Mouse (Mus musculus): ENCODE measurements around the gene Sphk1. TPM values are rescaled to one million over a fixed set of nuclear protein-coding genes. Genes with fewer than 3 reads are reported as not detected.

Gene Sphk1
- total RNA-seq, 2 experiments from 2014 or later = 4.8 to 6.7 TPM

- intact Hi-C loops (cut with DNase I) = no loop called here
Observed at GRCm38 (mm10) chr11:116505573-116505972, 25.2 kb upstream of the Sphk1 start.

GRCm38 (mm10) chr11:116506151-116506875 is 24.4 kb upstream of the Sphk1 start:
- DNase-seq = no peak
- intact Hi-C loops (cut with DNase I) = no loop called here

More at GRCm38 (mm10) chr11:116505573-116505972, 25.2 kb upstream of the Sphk1 start:
- no peak for DNase-seq

GRCm38 (mm10) chr11:116508689-116509088 is 22.0 kb upstream of the Sphk1 start:
- intact Hi-C loops (cut with DNase I) = no loop called here
- DNase-seq = no peak

- intact Hi-C loops (cut with DNase I) = no loop called here
Observed at GRCm38 (mm10) chr11:116511301-116511868, 19.3 kb upstream of the Sphk1 start.

GRCm38 (mm10) chr11:116512154-116512553 is 18.6 kb upstream of the Sphk1 start:
- DNase-seq = no peak
- intact Hi-C loops (cut with DNase I) = no loop called here

More at GRCm38 (mm10) chr11:116511301-116511868, 19.3 kb upstream of the Sphk1 start:
- no peak for DNase-seq

- no peak for DNase-seq
- intact Hi-C loops (cut with DNase I) = no loop called here
Observed at GRCm38 (mm10) chr11:116512987-116513386, 17.7 kb upstream of the Sphk1 start.

GRCm38 (mm10) chr11:116513531-116514038 is 17.1 kb upstream of the Sphk1 start:
- DNase-seq = no peak
- intact Hi-C loops (cut with DNase I) = no loop called here

GRCm38 (mm10) chr11:116515330-116516020 is 15.2 kb upstream of the Sphk1 start:
- intact Hi-C loops (cut with DNase I) = no loop called here
- peak; percentile 64 for DNase-seq

- intact Hi-C loops (cut with DNase I) = no loop called here
- no peak for DNase-seq
Observed at GRCm38 (mm10) chr11:116518482-116518881, 12.2 kb upstream of the Sphk1 start.

GRCm38 (mm10) chr11:116521143-116521542 is 9.6 kb upstream of the Sphk1 start:
- intact Hi-C loops (cut with DNase I) = no loop called here
- no peak for DNase-seq

GRCm38 (mm10) chr11:116522046-116522445 is 8.7 kb upstream of the Sphk1 start:
- DNase-seq = no peak
- intact Hi-C loops (cut with DNase I) = no loop called here

GRCm38 (mm10) chr11:116522886-116523698 is 7.6 kb upstream of the Sphk1 start:
- intact Hi-C loops (cut with DNase I) = no loop called here
- DNase-seq = no peak

- intact Hi-C loops (cut with DNase I) = no loop called here
- DNase-seq = no peak
Observed at GRCm38 (mm10) chr11:116523699-116524189, 7.0 kb upstream of the Sphk1 start.

GRCm38 (mm10) chr11:116528636-116529320 is 1.9 kb upstream of the Sphk1 start:
- DNase-seq = no peak
- intact Hi-C loops (cut with DNase I) = no loop called here

- no peak for DNase-seq
- intact Hi-C loops (cut with DNase I) = loop anchor here (5.0 kb wide), 1 partner anchor 34 kb away; no protein-coding TSS in a partner anchor
Observed at GRCm38 (mm10) chr11:116531371-116532191, 856 bp downstream of the Sphk1 start.

GRCm38 (mm10) chr11:116532262-116532809 is 1.6 kb downstream of the Sphk1 start:
- no peak for DNase-seq
- intact Hi-C loops (cut with DNase I) = loop anchor here (5.0 kb wide), 1 partner anchor 35 kb away; no protein-coding TSS in a partner anchor

- intact Hi-C loops (cut with DNase I) = loop anchor here (5.0 kb wide), 1 partner anchor 36 kb away; no protein-coding TSS in a partner anchor
Observed at GRCm38 (mm10) chr11:116532810-116533338, 2.1 kb downstream of the Sphk1 start.

More at GRCm38 (mm10) chr11:116532810-116533338, 2.1 kb downstream of the Sphk1 start:
- DNase-seq = peak; percentile 48

Measured in left cerebral cortex, postnatal 4 days (tissue).